Mouse (Mus musculus) heart, embryonic 15.5 days (tissue): ENCODE measurements around the gene Itga3. TPM values are rescaled to one million over a fixed set of nuclear protein-coding genes. Genes with fewer than 3 reads are reported as not detected.

Experiments
- ATAC-seq: fragments of 200-750 bp; cut with Nextera tagmentation; replicated peaks from 2 replicates; pipeline ENCODE4 v1.8.0; 2017; ENCODE audit warnings: low read depth, moderate TSS enrichment; ENCODE audit not compliant: insufficient number of reproducible peaks, insufficient read depth, low FRiP score
- H3K27ac ChIP-seq: fragments of 300-500 bp; sonication (generic); 2 replicates; pipeline ENCODE4 v1.5.1; 2015; ENCODE audit warnings: mild to moderate bottlenecking, inconsistent platforms
- H3K27me3 ChIP-seq: fragments of 300-500 bp; sonication (generic); 2 replicates; pipeline ENCODE4 v1.6.1; 2015; ENCODE audit warnings: inconsistent platforms
- H3K36me3 ChIP-seq: fragments of 300-500 bp; sonication (generic); 2 replicates; pipeline ENCODE4 v1.6.1; 2015; ENCODE audit warnings: mild to moderate bottlenecking, inconsistent platforms
- H3K4me1 ChIP-seq: fragments of 300-500 bp; sonication (generic); replicated peaks from 2 replicates; pipeline ENCODE4 v1.6.1; 2015; ENCODE audit warnings: inconsistent platforms
- H3K4me2 ChIP-seq: fragments of 300-500 bp; sonication (generic); 2 replicates; pipeline ENCODE4 v1.6.1; 2015; ENCODE audit warnings: inconsistent platforms, mild to moderate bottlenecking, moderate library complexity
- H3K4me3 ChIP-seq: fragments of 300-500 bp; sonication (generic); 2 replicates; pipeline ENCODE4 v1.5.1; 2015; ENCODE audit warnings: mild to moderate bottlenecking, inconsistent platforms
- H3K9ac ChIP-seq: fragments of 300-500 bp; sonication (generic); 2 replicates; pipeline ENCODE4 v1.6.1; 2015; ENCODE audit warnings: mild to moderate bottlenecking, inconsistent platforms
- H3K9me3 ChIP-seq: fragments of 300-500 bp; sonication (generic); replicated peaks from 2 replicates; pipeline ENCODE4 v1.6.1; 2016; ENCODE audit warnings: inconsistent platforms
- WGBS: fragments of 180-500 bp; shearing (Covaris S2); methylation state at CpG from one replicate; pipeline ENCODE4 v1.1.7; 2015; ENCODE audit warnings: mixed read lengths; 5-methylcytosine and 5-hydroxymethylcytosine counted together
- polyA plus RNA-seq: library from polyadenylated mRNA; unstranded; fragments of >200 nt; fragmentation: Nextera tagmentation; extraction: Ambion mirVana; gene quantifications from 2 replicates; pipeline ENCODE4 v1.2.1, GENCODE M21; 2015

Itga3 gene
- polyA plus RNA-seq = 9.7 and 12.9 TPM in 2 replicates

GRCm38 (mm10) chr11:95076536-95077111 is at the start of gene Itga3:
Gene Itga3 (minus strand): TSS chr11:95076801.
- Histone ChIP-seq H3K36me3 (no peaks in the 10 kb centered on the region), H3K9me3 (no peaks in the 10 kb centered on the region), H3K4me2 (peak within 1 kb of the TSS; percentile 91), H3K27me3 (peaks cover 7% of the 10 kb centered on the region; the same call in 1 of the 2 replicates), H3K9ac (peak within 1 kb of the TSS; percentile 86), H3K27ac (peak within 1 kb of the TSS; percentile 87), H3K4me1 (peaks cover 82% of the 10 kb centered on the region), H3K4me3 (peak within 1 kb of the TSS; percentile 83)
- ATAC-seq = peak; percentile 77
- under 1% methylated on average over 47 of the region's 51 CpGs for WGBS

GRCm38 (mm10) chr11:95125366-95125948 is 48.9 kb upstream of the Itga3 start:
- H3K27me3 ChIP-seq = peaks cover 89% of the 10 kb centered on the region
- no peak overlapping the region for H3K4me3 ChIP-seq
- H3K36me3 ChIP-seq = no peaks in the 10 kb centered on the region
- no peak overlapping the region for H3K9ac ChIP-seq
- peaks cover 19% of the 10 kb centered on the region for H3K4me1 ChIP-seq
- H3K9me3 ChIP-seq = no peaks in the 10 kb centered on the region
- no peak overlapping the region for H3K4me2 ChIP-seq
- no peak overlapping the region for H3K27ac ChIP-seq
- 37% methylated on average over 7 of the region's 7 CpGs for WGBS
- no peak; the same call in 1 of the 2 replicates for ATAC-seq

- ATAC-seq = no peak
- Histone ChIP-seq H3K4me3 (no peak overlapping the region), H3K27me3 (peaks cover 95% of the 10 kb centered on the region), H3K9ac (no peak overlapping the region), H3K4me2 (no peak overlapping the region), H3K36me3 (no peaks in the 10 kb centered on the region), H3K27ac (no peak overlapping the region), H3K4me1 (peaks cover 29% of the 10 kb centered on the region), H3K9me3 (no peaks in the 10 kb centered on the region)
- WGBS = 59% methylated on average over 6 of the region's 6 CpGs
Measured at GRCm38 (mm10) chr11:95122100-95122489, 45.5 kb upstream of the Itga3 start.

- WGBS = 2% methylated on average over 62 of the region's 63 CpGs
- H3K4me1 ChIP-seq = peaks cover 24% of the 10 kb centered on the region
- H3K27ac ChIP-seq = no peak overlapping the region
Measured at GRCm38 (mm10) chr11:95121161-95122099, 44.8 kb upstream of the Itga3 start.

GRCm38 (mm10) chr11:95120633-95121020 is 44.0 kb upstream of the Itga3 start:
- Histone ChIP-seq H3K36me3 (no peaks in the 10 kb centered on the region), H3K9ac (no peak overlapping the region), H3K27me3 (peaks cover 85% of the 10 kb centered on the region), H3K4me1 (peaks cover 22% of the 10 kb centered on the region), H3K9me3 (no peaks in the 10 kb centered on the region), H3K27ac (no peak overlapping the region), H3K4me3 (peak overlapping the region; percentile 50), H3K4me2 (peak overlapping the region; percentile 81)
- WGBS = under 1% methylated on average over 21 of the region's 21 CpGs
- ATAC-seq = no peak

More at GRCm38 (mm10) chr11:95121161-95122099, 44.8 kb upstream of the Itga3 start:
- 0 out of 2 replicates have a peak overlapping the region, but pooled peaks have one; percentile 40 for H3K9ac ChIP-seq
- peak overlapping the region; percentile 50 for H3K4me3 ChIP-seq
- ATAC-seq = no peak
- no peaks in the 10 kb centered on the region for H3K36me3 ChIP-seq
- peaks cover 90% of the 10 kb centered on the region for H3K27me3 ChIP-seq
- no peaks in the 10 kb centered on the region for H3K9me3 ChIP-seq
- peak overlapping the region; percentile 81 for H3K4me2 ChIP-seq

- no peaks in the 10 kb centered on the region for H3K36me3 ChIP-seq
- 1% methylated on average over 54 of the region's 55 CpGs for WGBS
- no peak within 1 kb of the TSS for H3K9ac ChIP-seq
- peaks cover 22% of the 10 kb centered on the region for H3K4me1 ChIP-seq
- H3K4me3 ChIP-seq = peak within 1 kb of the TSS; percentile 50
- ATAC-seq = no peak
- H3K9me3 ChIP-seq = no peaks in the 10 kb centered on the region
- peak within 1 kb of the TSS; percentile 81 for H3K4me2 ChIP-seq
- H3K27ac ChIP-seq = no peak within 1 kb of the TSS
- peaks cover 80% of the 10 kb centered on the region for H3K27me3 ChIP-seq
Measured at GRCm38 (mm10) chr11:95119990-95120632, 43.5 kb upstream of the Itga3 start, which contains the start of gene Dlx3. Gene Dlx3 (plus strand): TSS chr11:95120119.

- Histone ChIP-seq H3K9ac (no peak overlapping the region), H3K27ac (no peak overlapping the region), H3K36me3 (no peaks in the 10 kb centered on the region), H3K4me3 (no peak overlapping the region), H3K4me1 (peaks cover 22% of the 10 kb centered on the region), H3K27me3 (peaks cover 64% of the 10 kb centered on the region), H3K4me2 (no peak overlapping the region), H3K9me3 (no peaks in the 10 kb centered on the region)
- ATAC-seq = no peak
- WGBS = 6% methylated on average over 8 of the region's 8 CpGs
Measured at GRCm38 (mm10) chr11:95118505-95118904, 41.9 kb upstream of the Itga3 start.

- no peaks in the 10 kb centered on the region for H3K9me3 ChIP-seq
- H3K9ac ChIP-seq = no peak overlapping the region
- ATAC-seq = peak; percentile 59; the same call in 1 of the 2 replicates
- H3K36me3 ChIP-seq = no peaks in the 10 kb centered on the region
- H3K27ac ChIP-seq = no peak overlapping the region
- 3% methylated on average over 6 of the region's 6 CpGs for WGBS
- peaks cover 50% of the 10 kb centered on the region for H3K27me3 ChIP-seq
- H3K4me1 ChIP-seq = peaks cover 22% of the 10 kb centered on the region
- H3K4me2 ChIP-seq = no peak overlapping the region
- no peak overlapping the region for H3K4me3 ChIP-seq
Measured at GRCm38 (mm10) chr11:95117030-95117429, 40.4 kb upstream of the Itga3 start.

GRCm38 (mm10) chr11:95110081-95110480 is 33.5 kb upstream of the Itga3 start:
- H3K4me2 ChIP-seq = no peak overlapping the region
- ATAC-seq = no peak
- no peaks in the 10 kb centered on the region for H3K9me3 ChIP-seq
- H3K27me3 ChIP-seq = peaks cover 12% of the 10 kb centered on the region; the same call in 1 of the 2 replicates
- H3K4me1 ChIP-seq = peaks cover 15% of the 10 kb centered on the region
- no peak overlapping the region for H3K9ac ChIP-seq
- no peak overlapping the region for H3K27ac ChIP-seq
- no peak overlapping the region for H3K4me3 ChIP-seq
- WGBS = 80% methylated on average over 7 of the region's 7 CpGs
- H3K36me3 ChIP-seq = no peaks in the 10 kb centered on the region

- Histone ChIP-seq H3K9me3 (no peaks in the 10 kb centered on the region), H3K4me3 (no peak overlapping the region), H3K36me3 (no peaks in the 10 kb centered on the region), H3K27ac (no peak overlapping the region), H3K4me1 (peaks cover 21% of the 10 kb centered on the region), H3K4me2 (no peak overlapping the region), H3K27me3 (peaks cover 12% of the 10 kb centered on the region; the same call in 1 of the 2 replicates), H3K9ac (no peak overlapping the region)
- ATAC-seq = no peak
- WGBS = 84% methylated on average over 2 of the region's 2 CpGs
Measured at GRCm38 (mm10) chr11:95109000-95109399, 32.4 kb upstream of the Itga3 start.
